8 mouse cellular contexts compared by ENCODE assay signal in the genomic region with DNA sequence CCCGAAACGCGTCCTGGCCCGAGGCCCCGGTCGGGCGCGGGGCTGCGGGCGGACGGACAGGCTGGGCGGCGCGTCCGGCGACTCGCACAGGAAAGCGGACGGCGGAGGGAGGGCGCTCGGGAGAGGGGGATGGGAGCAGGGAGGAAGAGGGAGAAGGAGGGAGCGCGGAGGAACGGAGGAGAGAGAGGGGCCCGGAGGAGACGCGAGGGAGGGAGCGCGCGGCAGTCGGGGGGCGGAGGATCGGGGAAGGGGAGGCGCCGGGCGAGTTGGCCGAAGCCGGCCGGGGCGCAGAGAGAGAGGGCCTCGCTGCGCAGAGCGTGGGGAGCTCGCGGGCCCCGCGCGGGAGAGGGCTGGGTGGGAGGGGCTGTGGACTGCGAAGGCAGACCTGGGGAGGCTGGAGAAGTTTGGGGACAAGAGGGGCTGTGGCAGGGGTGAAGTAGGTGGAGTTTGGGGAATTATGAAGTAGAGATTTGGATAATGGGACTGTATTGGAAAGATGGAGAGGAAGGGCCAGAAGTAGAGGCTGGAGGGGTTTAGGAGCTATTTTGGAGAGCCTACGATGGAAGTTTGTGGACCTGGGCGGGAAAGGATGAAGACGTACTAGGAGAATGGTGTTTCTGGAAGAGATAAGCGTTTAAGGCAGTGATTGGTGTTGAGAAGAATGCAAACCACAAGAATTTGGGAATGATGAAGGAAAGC. TPM values are rescaled to one million over a fixed set of nuclear protein-coding genes. Genes with fewer than 3 reads are reported as not detected.
DNase-seq lines count a peak whose midpoint lies in the region; ATAC-seq and TF ChIP-seq lines count a peak whose summit lies in the region.

No protein-coding gene starts in this region.

- TF ChIP-seq POLR2A in ES-Bruce4 (IDR thresholded peaks at IDR 0.05; ENCODE audit: insufficient read depth, low read length): no peak
- no peak for TF ChIP-seq POLR2A in brain, embryonic 14.5 days (IDR thresholded peaks at IDR 0.05; ENCODE audit: borderline replicate concordance, extremely low read depth, insufficient read depth, insufficient read length, poor library complexity, severe bottlenecking)
- TF ChIP-seq POLR2A in lung, adult 2 months (IDR thresholded peaks at IDR 0.05; ENCODE audit: borderline replicate concordance, extremely low read depth, low read depth, low read length): peak; percentile 32; the same call in 1 of the 2 replicates
- peak; percentile 37; the same call in 1 of the 2 replicates for TF ChIP-seq POLR2A in olfactory bulb, adult 2 months (IDR thresholded peaks at IDR 0.05; ENCODE audit: insufficient read depth, low read depth, low read length)

- peak overlapping the region; percentile 45 for H3K27ac ChIP-seq in ES-Bruce4 (ENCODE audit: insufficient read depth, low read length)
- peak overlapping the region; percentile 94 for H3K27ac ChIP-seq in forebrain, embryonic 11.5 days (ENCODE audit: low read depth, low read length)
- H3K27ac ChIP-seq in heart, postnatal 0 days (ENCODE audit: low read depth): peak overlapping the region; percentile 96
- peak overlapping the region; percentile 91 for H3K27ac ChIP-seq in olfactory bulb, adult 2 months (ENCODE audit: insufficient read depth, low read depth, low read length)

- peak overlapping the region; percentile 71 for H3K4me3 ChIP-seq in ES-Bruce4 (ENCODE audit: low read depth, low read length)
- peak overlapping the region; percentile 87 for H3K4me3 ChIP-seq in forebrain, embryonic 11.5 days (ENCODE audit: low read depth, low read length)
- peak overlapping the region; percentile 93 for H3K4me3 ChIP-seq in heart, postnatal 0 days (ENCODE audit: low read depth, low read length)
- peak overlapping the region; percentile 50 for H3K4me3 ChIP-seq in lung, adult 2 months (replicated peaks; ENCODE audit: extremely low read depth, low read depth, low read length)
- H3K4me3 ChIP-seq in olfactory bulb, adult 2 months (ENCODE audit: insufficient read depth, low read depth, low read length): peak overlapping the region; percentile 98

- no peak for TF ChIP-seq CTCF in ES-Bruce4 (IDR thresholded peaks at IDR 0.05; ENCODE audit: low read depth, low read length)
- no peak for TF ChIP-seq CTCF in brain, embryonic 14.5 days (IDR thresholded peaks at IDR 0.05; ENCODE audit: borderline replicate concordance, extremely low read depth, insufficient read depth, insufficient read length)
- TF ChIP-seq CTCF in heart, postnatal 0 days (IDR thresholded peaks at IDR 0.05; ENCODE audit: low read depth): no peak
- no peak for TF ChIP-seq CTCF in lung, adult 2 months (IDR thresholded peaks at IDR 0.05; ENCODE audit: insufficient read depth, low read length)
- no peak for TF ChIP-seq CTCF in olfactory bulb, adult 2 months (IDR thresholded peaks at IDR 0.05; ENCODE audit: insufficient read depth, low read depth, low read length)

- no peak for TF ChIP-seq EP300 in ES-Bruce4 (IDR thresholded peaks at IDR 0.05; ENCODE audit: insufficient read depth, low read depth, low read length)
- TF ChIP-seq EP300 in heart, postnatal 0 days (IDR thresholded peaks at IDR 0.05; ENCODE audit: low read depth): no peak

- peak; percentile 93 for DNase-seq in brain, embryonic 14.5 days (ENCODE audit: low read depth)
- peak; percentile 92 for DNase-seq in forebrain, embryonic 11.5 days (ENCODE audit: low spot score)
- peak; percentile 80 for DNase-seq in heart, postnatal 0 days (ENCODE audit: low spot score)
- DNase-seq in kidney, postnatal 25 days: peak; percentile 88 to 94
- DNase-seq in lung, adult 2 months: peak; percentile 82
- DNase-seq in thymus, postnatal 14 days: peak; percentile 68

- peak; percentile 68 for ATAC-seq in forebrain, embryonic 11.5 days (replicated peaks; ENCODE audit: low FRiP score)
- ATAC-seq in heart, postnatal 0 days (ENCODE audit: insufficient read depth, low read depth): peak; percentile 73

- no peaks in the 10 kb centered on the region for H3K27me3 ChIP-seq in ES-Bruce4 (ENCODE audit: control insufficient read depth, insufficient read depth, low read length, poor library complexity, severe bottlenecking)
- no peaks in the 10 kb centered on the region for H3K27me3 ChIP-seq in forebrain, embryonic 11.5 days (ENCODE audit: control insufficient read depth, insufficient read depth, low read length)
- no peaks in the 10 kb centered on the region for H3K27me3 ChIP-seq in heart, postnatal 0 days (ENCODE audit: control insufficient read depth, insufficient read depth, low read length)

- no peaks in the 10 kb centered on the region for H3K9me3 ChIP-seq in ES-Bruce4 (replicated peaks; ENCODE audit: control insufficient read depth, insufficient read depth, low read length, poor library complexity, severe bottlenecking)
- H3K9me3 ChIP-seq in forebrain, embryonic 11.5 days (ENCODE audit: control insufficient read depth, low read length): no peaks in the 10 kb centered on the region
- H3K9me3 ChIP-seq in heart, postnatal 0 days (replicated peaks; ENCODE audit: control insufficient read depth, low read length): no peaks in the 10 kb centered on the region

- under 1% methylated on average over 47 of the region's 54 CpGs for WGBS in forebrain, embryonic 11.5 days
- under 1% methylated on average over 48 of the region's 54 CpGs for WGBS in heart, postnatal 0 days
- WGBS in lung, adult 2 months: under 1% methylated on average over 49 of the region's 54 CpGs
- WGBS in olfactory bulb, adult 2 months: under 1% methylated on average over 51 of the region's 54 CpGs

- H3K36me3 ChIP-seq in ES-Bruce4 (ENCODE audit: control insufficient read depth, insufficient read depth, low read length, poor library complexity, severe bottlenecking): no peaks in the 10 kb centered on the region
- no peaks in the 10 kb centered on the region for H3K36me3 ChIP-seq in forebrain, embryonic 11.5 days (ENCODE audit: control insufficient read depth, insufficient read depth, low read length)
- H3K36me3 ChIP-seq in heart, postnatal 0 days (replicated peaks; ENCODE audit: control insufficient read depth, insufficient read depth, low read length): peaks cover 4% of the 10 kb centered on the region; the same call in 1 of the 2 replicates

- H3K4me1 ChIP-seq in ES-Bruce4 (ENCODE audit: control insufficient read depth, insufficient read depth, low read length): peaks cover 5% of the 10 kb centered on the region
- peaks cover 28% of the 10 kb centered on the region for H3K4me1 ChIP-seq in forebrain, embryonic 11.5 days (replicated peaks; ENCODE audit: control insufficient read depth, insufficient read depth, low read length)
- H3K4me1 ChIP-seq in heart, postnatal 0 days (ENCODE audit: control insufficient read depth, insufficient read depth): peaks cover 43% of the 10 kb centered on the region
- peaks cover 12% of the 10 kb centered on the region; the same call in 1 of the 2 replicates for H3K4me1 ChIP-seq in lung, adult 2 months (ENCODE audit: control insufficient read depth, insufficient read depth, low read length)
- peaks cover 22% of the 10 kb centered on the region for H3K4me1 ChIP-seq in olfactory bulb, adult 2 months (ENCODE audit: control insufficient read depth, insufficient read depth, low read length)

- H3K4me2 ChIP-seq in forebrain, embryonic 11.5 days (ENCODE audit: low read depth, low read length, severe bottlenecking): peak overlapping the region; percentile 75
- H3K4me2 ChIP-seq in heart, postnatal 0 days (ENCODE audit: low read depth, low read length): peak overlapping the region; percentile 86

- peak overlapping the region; percentile 98 for H3K9ac ChIP-seq in ES-Bruce4 (ENCODE audit: low read depth, poor library complexity, severe bottlenecking)
- peak overlapping the region; percentile 95 for H3K9ac ChIP-seq in forebrain, embryonic 11.5 days (ENCODE audit: low read length)
- H3K9ac ChIP-seq in heart, postnatal 0 days (replicated peaks; ENCODE audit: low read depth, low read length): peak overlapping the region; percentile 99

RNA-seq across cellular contexts. Expression of a gene that starts 0.5 kb away (rescaled TPM):
- polyA plus RNA-seq in ES-Bruce4 (2011; ENCODE audit: insufficient read depth, insufficient read length, low read depth, missing spikeins): 32.0 and 35.2 TPM in 2 replicates
- 62.8 and 136 TPM in 2 replicates for polyA plus RNA-seq in brain, embryonic 14.5 days (2012; rRNA removed)
- 13.9 and 14.4 TPM in 2 replicates for polyA plus RNA-seq in forebrain, embryonic 11.5 days (2014; fragmentation: Nextera tagmentation; extraction: Ambion mirVana)
- 7.8 and 8.5 TPM in 2 replicates for total RNA-seq in heart, postnatal 0 days (2014; rRNA removed; ENCODE audit: low replicate concordance)
- polyA plus RNA-seq in heart, postnatal 0 days (2015; fragmentation: Nextera tagmentation; extraction: Ambion mirVana): 5.4 and 6.0 TPM in 2 replicates
- polyA plus RNA-seq in lung, adult 2 months (2012; rRNA removed): 52.0 and 64.6 TPM in 2 replicates
- not detected in 2 replicates for polyA plus RNA-seq in olfactory bulb, adult 2 months (2012; ENCODE audit: insufficient read depth, insufficient read length, low replicate concordance, missing spikeins)

RNA-seq across cellular contexts. Expression of a gene that starts 1.0 kb away (rescaled TPM):
- 0.59 TPM in 1 of 2 replicates, not detected in the other for polyA plus RNA-seq in ES-Bruce4 (2011; ENCODE audit: insufficient read depth, insufficient read length, low read depth, missing spikeins)
- polyA plus RNA-seq in brain, embryonic 14.5 days (2012; rRNA removed): not detected in 2 replicates
- not detected in 2 replicates for polyA plus RNA-seq in forebrain, embryonic 11.5 days (2014; fragmentation: Nextera tagmentation; extraction: Ambion mirVana)
- not detected in 2 replicates for total RNA-seq in heart, postnatal 0 days (2014; rRNA removed; ENCODE audit: low replicate concordance)
- polyA plus RNA-seq in heart, postnatal 0 days (2015; fragmentation: Nextera tagmentation; extraction: Ambion mirVana): not detected in 2 replicates
- polyA plus RNA-seq in lung, adult 2 months (2012; rRNA removed): 0.08 TPM in 1 of 2 replicates, not detected in the other
- polyA plus RNA-seq in olfactory bulb, adult 2 months (2012; ENCODE audit: insufficient read depth, insufficient read length, low replicate concordance, missing spikeins): not detected in 2 replicates

RNA-seq across cellular contexts. Expression of a gene that starts 12.7 kb away (rescaled TPM):
- polyA plus RNA-seq in ES-Bruce4 (2011; ENCODE audit: insufficient read depth, insufficient read length, low read depth, missing spikeins): 7.4 and 8.3 TPM in 2 replicates
- 48.6 and 69.6 TPM in 2 replicates for polyA plus RNA-seq in brain, embryonic 14.5 days (2012; rRNA removed)
- 5.8 and 6.0 TPM in 2 replicates for polyA plus RNA-seq in forebrain, embryonic 11.5 days (2014; fragmentation: Nextera tagmentation; extraction: Ambion mirVana)
- total RNA-seq in heart, postnatal 0 days (2014; rRNA removed; ENCODE audit: low replicate concordance): 1.7 and 4.1 TPM in 2 replicates
- polyA plus RNA-seq in heart, postnatal 0 days (2015; fragmentation: Nextera tagmentation; extraction: Ambion mirVana): 1.3 and 1.5 TPM in 2 replicates
- 3.3 and 3.8 TPM in 2 replicates for polyA plus RNA-seq in lung, adult 2 months (2012; rRNA removed)
- 916 and 939 TPM in 2 replicates for polyA plus RNA-seq in olfactory bulb, adult 2 months (2012; ENCODE audit: insufficient read depth, insufficient read length, low replicate concordance, missing spikeins)

RNA-seq across cellular contexts. Expression of a gene that starts 15.6 kb away (rescaled TPM):
- polyA plus RNA-seq in ES-Bruce4 (2011; ENCODE audit: insufficient read depth, insufficient read length, low read depth, missing spikeins): 93.5 and 105 TPM in 2 replicates
- 429 and 583 TPM in 2 replicates for polyA plus RNA-seq in brain, embryonic 14.5 days (2012; rRNA removed)
- 509 and 514 TPM in 2 replicates for polyA plus RNA-seq in forebrain, embryonic 11.5 days (2014; fragmentation: Nextera tagmentation; extraction: Ambion mirVana)
- 119 and 153 TPM in 2 replicates for total RNA-seq in heart, postnatal 0 days (2014; rRNA removed; ENCODE audit: low replicate concordance)
- 492 and 535 TPM in 2 replicates for polyA plus RNA-seq in heart, postnatal 0 days (2015; fragmentation: Nextera tagmentation; extraction: Ambion mirVana)
- 222 and 226 TPM in 2 replicates for polyA plus RNA-seq in lung, adult 2 months (2012; rRNA removed)
- polyA plus RNA-seq in olfactory bulb, adult 2 months (2012; ENCODE audit: insufficient read depth, insufficient read length, low replicate concordance, missing spikeins): 1,072 TPM in 1 of 2 replicates, not detected in the other

RNA-seq across cellular contexts. Expression of a gene that starts 18.3 kb away (rescaled TPM):
- 15.4 and 32.3 TPM in 2 replicates for polyA plus RNA-seq in ES-Bruce4 (2011; ENCODE audit: insufficient read depth, insufficient read length, low read depth, missing spikeins)
- polyA plus RNA-seq in brain, embryonic 14.5 days (2012; rRNA removed): 2.6 and 2.9 TPM in 2 replicates
- polyA plus RNA-seq in forebrain, embryonic 11.5 days (2014; fragmentation: Nextera tagmentation; extraction: Ambion mirVana): 4.8 and 4.9 TPM in 2 replicates
- 2.4 and 6.3 TPM in 2 replicates for total RNA-seq in heart, postnatal 0 days (2014; rRNA removed; ENCODE audit: low replicate concordance)
- 4.3 and 4.5 TPM in 2 replicates for polyA plus RNA-seq in heart, postnatal 0 days (2015; fragmentation: Nextera tagmentation; extraction: Ambion mirVana)
- polyA plus RNA-seq in lung, adult 2 months (2012; rRNA removed): 38.9 and 48.7 TPM in 2 replicates
- polyA plus RNA-seq in olfactory bulb, adult 2 months (2012; ENCODE audit: insufficient read depth, insufficient read length, low replicate concordance, missing spikeins): not detected in 2 replicates

Comparison
In these comparisons a context has a peak if more than half of its experiments do, and no peak if none do; other contexts are left out.
1. Peak in every context shown above with its lines: DNase-seq, ATAC-seq, H3K4me3 ChIP-seq and H3K27ac ChIP-seq.
2. H3K27ac ChIP-seq: peak in every context shown above with its lines; median percentile 96 in heart, postnatal 0 days; 94 in forebrain, embryonic 11.5 days; 91 in olfactory bulb, adult 2 months; 45 in ES-Bruce4.
3. POLR2A ChIP-seq: peak in lung, adult 2 months (single experiment) and olfactory bulb, adult 2 months (single experiment); none in ES-Bruce4 (single experiment) and brain, embryonic 14.5 days (single experiment).
4. RNA of a gene that starts 12.7 kb away (polyA plus RNA-seq): 916 to 939 TPM in olfactory bulb, adult 2 months; 48.6 to 69.6 TPM in brain, embryonic 14.5 days, 7.4 to 8.3 TPM in ES-Bruce4, 5.8 to 6.0 TPM in forebrain, embryonic 11.5 days, 3.3 to 3.8 TPM in lung, adult 2 months and 1.3 to 1.5 TPM in heart, postnatal 0 days; every median in the first group is over 10 times any median in the second.